Mouse (Mus musculus) embryonic facial prominence, embryonic 13.5 days (tissue): ENCODE measurements at regions not wholly inside any gene's neighbourhood (a gene's known extent, or its start where the extent isn't known, plus 50 kb on each side); places are given as distances from the start of the nearest gene placed in this dataset.

Experiments used
- ATAC-seq: fragments of 200-750 bp; cut with Nextera tagmentation; 2 replicates; pipeline ENCODE4 v1.8.0; 2017; ENCODE audit warnings: low read depth; ENCODE audit not compliant: insufficient number of reproducible peaks, insufficient read depth, low FRiP score, low TSS enrichment
- H3K27ac ChIP-seq: fragments of 300-500 bp; sonication (generic); 2 replicates; pipeline ENCODE4 v1.5.1; 2015; ENCODE audit warnings: moderate library complexity, mild to moderate bottlenecking, inconsistent platforms
- H3K27me3 ChIP-seq: fragments of 300-500 bp; sonication (generic); 2 replicates; pipeline ENCODE4 v1.6.1; 2015; ENCODE audit warnings: mild to moderate bottlenecking, inconsistent platforms
- H3K36me3 ChIP-seq: fragments of 300-500 bp; sonication (generic); 2 replicates; pipeline ENCODE4 v1.6.1; 2015; ENCODE audit warnings: mild to moderate bottlenecking, inconsistent platforms
- H3K4me1 ChIP-seq: fragments of 300-500 bp; sonication (generic); 2 replicates; pipeline ENCODE4 v1.6.1; 2015; ENCODE audit warnings: inconsistent platforms
- H3K4me2 ChIP-seq: fragments of 300-500 bp; sonication (generic); 2 replicates; pipeline ENCODE4 v1.6.1; 2015; ENCODE audit warnings: moderate library complexity, mild to moderate bottlenecking, inconsistent platforms
- H3K4me3 ChIP-seq: fragments of 300-500 bp; sonication (generic); 2 replicates; pipeline ENCODE4 v1.5.1; 2015; ENCODE audit warnings: mild to moderate bottlenecking, inconsistent platforms
- H3K9ac ChIP-seq: fragments of 300-500 bp; sonication (generic); 2 replicates; pipeline ENCODE4 v1.6.1; 2015; ENCODE audit warnings: mild to moderate bottlenecking, inconsistent platforms
- H3K9me3 ChIP-seq: fragments of 300-500 bp; sonication (generic); 2 replicates; pipeline ENCODE4 v1.6.1; 2016; ENCODE audit warnings: inconsistent platforms
- WGBS: fragments of 180-500 bp; shearing (Covaris S2); methylation state at CpG from one replicate; pipeline ENCODE4 v1.1.7; 2015; ENCODE audit warnings: mixed read lengths; 5-methylcytosine and 5-hydroxymethylcytosine counted together

DNA sequence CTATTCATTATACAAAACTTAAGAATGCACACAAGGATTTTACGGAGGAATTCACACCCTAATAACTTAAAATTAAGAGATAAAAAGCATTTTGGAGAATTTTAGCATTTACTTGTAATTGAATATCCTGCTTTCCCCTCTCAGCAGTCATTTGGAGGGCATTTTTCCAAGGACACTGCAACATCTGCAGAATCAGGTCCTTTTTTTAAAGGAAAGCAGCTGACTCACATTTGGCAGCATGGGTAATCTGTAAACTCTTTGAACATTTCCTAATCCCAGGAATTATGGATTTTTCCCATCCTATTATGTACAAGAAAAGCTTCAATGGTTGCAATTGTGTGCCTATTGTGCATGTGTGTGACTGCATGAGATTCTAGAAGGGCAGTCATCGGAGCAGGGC, 112.0 kb downstream of the Gm19410 start:
- H3K9ac ChIP-seq = no peak overlapping the region
- no peak overlapping the region for H3K4me2 ChIP-seq
- peaks cover 8% of the 10 kb centered on the region for H3K4me1 ChIP-seq
- 73% methylated on average over 2 of the region's 2 CpGs for WGBS
- H3K27me3 ChIP-seq = no peaks in the 10 kb centered on the region
- H3K27ac ChIP-seq = no peak overlapping the region; the same call in 1 of the 2 replicates
- H3K36me3 ChIP-seq = no peaks in the 10 kb centered on the region
- no peak for ATAC-seq
- no peak overlapping the region for H3K4me3 ChIP-seq
- no peaks in the 10 kb centered on the region for H3K9me3 ChIP-seq

DNA sequence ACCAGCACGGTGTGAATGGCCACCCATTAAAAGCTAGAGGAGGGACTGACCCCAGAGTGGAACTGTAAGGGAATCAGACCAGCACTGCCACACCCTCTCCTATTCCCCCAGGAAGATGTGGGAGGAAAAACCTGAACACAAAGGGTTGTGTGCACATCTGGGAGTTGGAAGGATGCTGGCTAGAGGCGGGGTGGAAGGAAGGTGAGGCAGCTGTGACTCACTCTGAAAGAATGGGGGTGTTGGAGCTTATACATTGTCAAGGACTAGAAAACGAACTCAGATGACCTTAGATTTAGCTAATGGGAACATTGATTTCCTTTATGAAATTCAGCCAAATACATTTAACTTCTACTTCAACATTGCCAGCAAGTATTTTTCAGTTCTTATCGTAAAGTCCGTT, 116.2 kb downstream of the Gm19410 start:
- Histone ChIP-seq H3K36me3 (no peaks in the 10 kb centered on the region), H3K4me1 (peaks cover 16% of the 10 kb centered on the region), H3K9me3 (peaks cover 3% of the 10 kb centered on the region; the same call in 1 of the 2 replicates), H3K27ac (no peak overlapping the region), H3K27me3 (no peaks in the 10 kb centered on the region), H3K9ac (no peak overlapping the region), H3K4me2 (no peak overlapping the region), H3K4me3 (no peak overlapping the region)
- WGBS = 69% methylated on average over 5 of the region's 5 CpGs
- ATAC-seq = no peak

DNA sequence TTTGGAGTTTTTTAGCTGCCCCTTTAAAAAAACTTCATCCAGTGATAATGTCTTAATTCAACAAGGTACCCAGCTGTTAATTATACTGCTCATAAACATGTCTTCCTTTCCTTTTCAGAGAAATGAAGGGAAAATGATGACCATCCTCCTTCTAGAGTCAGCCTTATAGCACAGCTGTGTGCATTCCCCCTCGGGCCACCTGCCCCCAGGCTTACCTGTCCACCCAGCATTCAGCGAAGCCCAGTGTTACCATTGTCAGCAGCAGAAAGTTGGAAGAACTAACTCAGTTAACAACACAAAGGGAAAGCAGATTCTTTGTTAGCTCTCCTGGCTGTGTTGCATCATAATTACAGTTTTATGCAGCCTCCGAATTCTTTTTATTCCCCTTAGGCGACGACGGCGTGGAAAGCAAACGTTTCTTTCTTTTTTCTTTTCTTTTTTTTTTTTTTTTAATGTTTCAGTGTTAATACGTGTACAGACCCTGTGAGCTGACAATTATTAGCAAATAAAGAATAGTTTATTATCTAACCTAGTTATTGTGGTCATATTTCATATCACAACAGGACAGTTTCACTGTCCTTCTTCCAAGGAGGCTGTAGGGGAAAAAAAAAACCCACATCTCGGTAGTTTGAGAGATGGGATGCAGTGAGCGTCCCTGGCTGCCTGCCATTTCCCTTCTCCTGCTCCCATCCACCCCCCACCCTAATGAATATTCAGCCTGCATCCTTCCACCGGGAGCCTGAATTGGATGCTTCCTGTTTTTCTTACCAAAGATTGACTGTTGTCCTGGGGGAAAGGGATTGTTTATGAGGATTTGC, 117.3 kb downstream of the Gm19410 start:
- H3K9ac ChIP-seq = no peak overlapping the region
- no peaks in the 10 kb centered on the region for H3K27me3 ChIP-seq
- H3K27ac ChIP-seq = no peak overlapping the region; the same call in 1 of the 2 replicates
- peak overlapping the region; percentile 40 for H3K4me2 ChIP-seq
- WGBS = 11% methylated on average over 12 of the region's 12 CpGs
- peaks cover 3% of the 10 kb centered on the region; the same call in 1 of the 2 replicates for H3K9me3 ChIP-seq
- no peaks in the 10 kb centered on the region for H3K36me3 ChIP-seq
- peaks cover 10% of the 10 kb centered on the region for H3K4me1 ChIP-seq
- H3K4me3 ChIP-seq = no peak overlapping the region
- no peak for ATAC-seq

DNA sequence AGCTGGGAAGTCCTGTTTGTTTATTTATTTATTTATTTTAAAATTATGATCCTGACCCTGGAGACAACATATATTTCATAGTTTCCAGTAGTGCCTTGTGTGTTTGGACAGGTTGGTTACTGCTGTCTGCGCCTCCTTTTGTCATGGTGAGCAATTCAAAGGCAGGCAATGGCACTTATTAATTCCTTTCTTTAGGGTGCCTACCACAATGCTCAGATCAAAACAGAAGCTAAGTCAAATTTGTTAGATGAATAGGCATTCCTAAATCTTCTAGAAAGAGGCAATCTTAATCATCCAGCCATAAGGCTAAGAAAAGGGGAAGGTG, 117.8 kb downstream of the Gm19410 start:
- WGBS = 51% methylated on average over 1 of the region's 1 CpGs

DNA sequence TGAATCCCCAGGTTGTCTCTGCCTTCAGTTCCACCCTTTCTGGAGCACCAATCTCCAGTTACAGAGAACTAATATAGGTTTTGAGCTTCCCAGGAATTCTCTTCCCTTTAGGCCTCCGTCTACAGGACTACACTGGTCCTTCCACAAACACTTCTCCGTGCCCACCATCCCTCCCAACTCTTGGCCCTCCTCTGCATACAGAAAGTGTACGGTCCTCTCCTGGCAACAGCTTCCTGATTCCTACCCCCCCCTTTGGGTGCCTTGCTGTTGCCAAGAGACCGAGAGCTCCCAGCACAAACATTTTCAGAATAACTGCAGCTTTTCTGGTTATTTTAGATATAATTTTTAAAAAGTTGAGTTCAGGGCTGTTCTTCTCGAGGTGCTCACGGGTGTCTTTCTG, 119.0 kb downstream of the Gm19410 start:
- H3K4me3 ChIP-seq = no peak overlapping the region
- no peaks in the 10 kb centered on the region for H3K27me3 ChIP-seq
- no peak overlapping the region for H3K9ac ChIP-seq
- no peak for ATAC-seq
- 75% methylated on average over 6 of the region's 6 CpGs for WGBS
- peaks cover 3% of the 10 kb centered on the region; the same call in 1 of the 2 replicates for H3K9me3 ChIP-seq
- peaks cover 9% of the 10 kb centered on the region; the same call in 1 of the 2 replicates for H3K4me1 ChIP-seq
- no peak overlapping the region for H3K27ac ChIP-seq
- no peak overlapping the region for H3K4me2 ChIP-seq
- H3K36me3 ChIP-seq = no peaks in the 10 kb centered on the region

More for the DNA sequence above, 117.8 kb downstream of the Gm19410 start:
- no peak overlapping the region for H3K9ac ChIP-seq
- H3K4me2 ChIP-seq = no peak overlapping the region
- H3K4me3 ChIP-seq = no peak overlapping the region
- H3K36me3 ChIP-seq = no peaks in the 10 kb centered on the region
- peaks cover 3% of the 10 kb centered on the region; the same call in 1 of the 2 replicates for H3K9me3 ChIP-seq
- H3K27me3 ChIP-seq = no peaks in the 10 kb centered on the region
- no peak overlapping the region for H3K27ac ChIP-seq
- H3K4me1 ChIP-seq = peaks cover 9% of the 10 kb centered on the region; the same call in 1 of the 2 replicates
- ATAC-seq = no peak

DNA sequence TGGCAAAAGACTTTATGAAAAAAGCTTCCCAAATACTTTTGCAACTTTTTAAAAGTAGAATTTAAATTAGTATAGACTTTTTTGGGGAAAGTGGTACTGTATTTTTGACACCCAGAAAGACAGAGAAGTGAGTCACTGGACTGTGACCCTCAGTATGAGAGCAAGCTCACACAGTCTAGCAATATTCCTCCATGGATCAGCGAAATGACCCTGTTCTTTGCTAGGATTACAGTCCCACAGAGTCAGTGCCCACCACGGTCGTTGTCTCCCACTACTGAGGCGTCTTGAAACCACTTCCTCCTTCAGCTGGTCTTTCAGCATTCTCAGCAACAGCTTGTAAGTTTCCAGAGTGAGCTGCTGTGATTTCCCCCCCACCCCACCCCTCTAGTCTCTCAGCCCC, 124.5 kb downstream of the Gm19410 start:
- 78% methylated on average over 4 of the region's 4 CpGs for WGBS

DNA sequence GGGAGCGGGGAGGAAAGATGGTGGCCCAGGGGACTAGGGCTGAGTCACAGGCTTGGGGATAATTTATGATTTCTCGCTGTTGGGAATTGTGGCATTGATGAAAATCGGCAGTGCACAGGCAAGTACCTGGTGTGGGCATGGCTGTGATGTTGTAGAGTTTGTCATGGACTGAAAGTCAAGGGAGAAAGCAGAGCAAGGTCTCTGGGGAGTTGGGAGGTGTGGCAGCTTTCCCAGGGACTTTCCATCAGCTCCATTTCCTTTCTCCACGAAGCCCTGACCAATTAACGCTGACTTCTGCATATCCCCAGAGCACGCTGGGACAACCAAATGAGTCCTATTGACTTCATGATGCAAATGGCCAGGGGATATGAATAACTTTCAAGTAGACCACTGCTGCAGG, 126.2 kb downstream of the Gm19410 start:
- 80% methylated on average over 6 of the region's 6 CpGs for WGBS

More for the DNA sequence above, 124.5 kb downstream of the Gm19410 start:
- Histone ChIP-seq H3K4me1 (peaks cover 9% of the 10 kb centered on the region; the same call in 1 of the 2 replicates), H3K4me2 (no peak overlapping the region), H3K36me3 (no peaks in the 10 kb centered on the region), H3K4me3 (no peak overlapping the region), H3K27me3 (no peaks in the 10 kb centered on the region), H3K27ac (no peak overlapping the region), H3K9me3 (peaks cover 3% of the 10 kb centered on the region; the same call in 1 of the 2 replicates), H3K9ac (no peak overlapping the region)
- ATAC-seq = no peak

DNA sequence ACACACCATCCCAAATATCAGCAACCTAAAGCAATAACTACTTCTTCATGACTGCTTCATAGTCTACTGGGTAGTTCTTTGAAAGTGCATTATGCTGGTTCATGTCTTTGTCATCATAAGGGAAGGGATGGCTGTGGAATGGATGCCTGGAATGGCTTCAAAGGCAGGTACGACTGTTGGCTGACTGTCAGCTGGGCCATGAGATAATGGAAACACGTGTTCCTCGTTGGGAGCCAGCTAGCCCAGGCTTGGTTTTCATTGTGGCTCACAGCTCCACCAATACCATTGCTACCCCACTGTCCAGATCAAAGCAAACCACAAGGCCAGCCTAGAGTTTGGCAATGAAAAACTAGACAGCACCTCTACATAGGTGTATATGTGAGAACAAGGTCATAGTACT, 132.9 kb downstream of the Gm19410 start:
- H3K9me3 ChIP-seq = no peaks in the 10 kb centered on the region
- H3K4me3 ChIP-seq = no peak overlapping the region
- 72% methylated on average over 3 of the region's 3 CpGs for WGBS
- no peaks in the 10 kb centered on the region for H3K27me3 ChIP-seq
- peaks cover 10% of the 10 kb centered on the region; the same call in 1 of the 2 replicates for H3K4me1 ChIP-seq
- no peak for ATAC-seq
- no peak overlapping the region for H3K4me2 ChIP-seq
- H3K36me3 ChIP-seq = no peaks in the 10 kb centered on the region
- H3K9ac ChIP-seq = no peak overlapping the region
- H3K27ac ChIP-seq = no peak overlapping the region

More for the DNA sequence above, 126.2 kb downstream of the Gm19410 start:
- H3K27me3 ChIP-seq = no peaks in the 10 kb centered on the region
- H3K9ac ChIP-seq = no peak overlapping the region
- H3K36me3 ChIP-seq = no peaks in the 10 kb centered on the region
- no peak for ATAC-seq
- H3K27ac ChIP-seq = no peak overlapping the region
- no peaks in the 10 kb centered on the region for H3K9me3 ChIP-seq
- H3K4me1 ChIP-seq = peaks cover 10% of the 10 kb centered on the region; the same call in 1 of the 2 replicates
- no peak overlapping the region for H3K4me3 ChIP-seq
- H3K4me2 ChIP-seq = no peak overlapping the region

DNA sequence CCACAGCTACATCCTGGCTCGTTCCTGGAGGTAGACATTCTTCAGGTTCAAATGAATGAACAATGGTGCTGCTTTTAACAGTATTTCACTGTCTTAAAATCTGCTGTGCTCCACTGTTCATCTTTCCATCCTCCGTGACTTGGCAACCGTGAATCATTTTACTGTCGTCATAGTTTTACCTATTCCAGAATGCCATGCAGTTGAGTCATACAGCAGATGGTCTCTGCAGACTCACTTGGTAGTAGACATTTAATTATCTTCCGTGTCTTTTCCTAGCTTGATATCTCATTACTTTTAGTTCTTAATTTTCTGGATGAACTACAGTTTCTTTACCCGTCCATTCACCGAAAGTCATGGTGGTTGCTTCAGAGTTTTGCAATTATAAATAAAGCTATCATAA, 135.9 kb downstream of the Gm19410 start:
- Histone ChIP-seq H3K9ac (no peak overlapping the region), H3K36me3 (no peaks in the 10 kb centered on the region), H3K4me2 (no peak overlapping the region), H3K27me3 (no peaks in the 10 kb centered on the region), H3K4me3 (no peak overlapping the region), H3K9me3 (no peaks in the 10 kb centered on the region), H3K27ac (no peak overlapping the region), H3K4me1 (0 out of 2 replicates have a peak, but pooled peaks cover 4% of the 10 kb centered on the region)
- 86% methylated on average over 7 of the region's 7 CpGs for WGBS
- ATAC-seq = no peak

DNA sequence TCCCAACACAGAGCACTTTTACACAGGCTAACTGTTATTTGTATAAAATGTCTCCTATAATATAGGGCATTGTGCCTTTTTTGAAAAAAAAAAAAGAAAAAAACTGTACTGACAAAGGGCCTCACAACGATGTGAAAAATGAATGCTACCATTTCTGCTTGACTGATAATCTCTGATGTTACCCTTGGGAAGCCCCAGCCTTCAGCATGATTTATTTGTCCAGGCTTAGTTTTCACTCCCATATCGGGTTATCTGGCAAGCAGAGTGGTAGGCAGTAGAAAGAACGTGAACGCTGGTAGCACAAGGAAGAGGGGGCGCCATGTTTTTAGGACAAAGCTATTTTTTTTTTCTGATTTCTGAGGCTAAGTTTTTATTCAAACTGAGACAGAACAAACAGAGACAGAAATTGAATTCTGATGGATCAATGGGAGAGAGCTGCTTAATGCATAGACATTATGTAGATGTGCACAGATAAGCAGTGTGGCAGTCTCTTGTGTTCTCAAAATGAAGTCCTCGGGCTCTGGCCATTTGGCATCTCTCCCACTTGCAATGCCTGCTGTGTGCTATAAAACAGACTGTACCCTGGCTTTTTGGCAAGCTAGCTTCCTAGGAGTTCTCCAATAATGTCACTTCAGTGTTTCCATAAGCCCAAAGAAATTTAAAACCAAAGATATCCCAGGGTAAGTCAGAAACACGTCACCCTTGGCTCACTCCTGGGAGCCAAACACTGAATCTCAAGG, 139.3 kb downstream of the Gm19410 start:
- Histone ChIP-seq H3K4me2 (no peak overlapping the region), H3K27ac (no peak overlapping the region), H3K4me1 (0 out of 2 replicates have a peak, but pooled peaks cover 4% of the 10 kb centered on the region), H3K4me3 (no peak overlapping the region), H3K9me3 (no peaks in the 10 kb centered on the region), H3K27me3 (no peaks in the 10 kb centered on the region), H3K36me3 (no peaks in the 10 kb centered on the region), H3K9ac (no peak overlapping the region)
- no peak for ATAC-seq
- 64% methylated on average over 7 of the region's 7 CpGs for WGBS

DNA sequence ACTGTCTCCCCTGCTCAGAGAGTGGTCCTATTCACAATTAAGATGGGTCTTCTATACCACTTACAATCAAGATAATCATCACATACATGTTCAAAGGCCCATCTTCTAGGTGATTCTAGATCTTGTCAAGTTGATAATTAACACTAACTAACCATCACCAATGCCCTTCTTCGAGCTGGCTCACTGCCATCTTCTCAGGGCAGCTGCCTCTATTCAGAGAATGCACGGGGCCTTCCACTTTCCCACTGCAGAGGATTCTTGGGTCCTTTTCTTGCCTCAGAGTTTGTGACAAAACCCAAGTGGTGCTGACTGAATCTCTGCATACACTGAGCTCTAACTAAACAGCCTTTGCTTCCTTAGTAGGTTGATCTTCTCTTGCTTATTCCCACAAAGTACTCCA, 142.4 kb downstream of the Gm19410 start:
- H3K27me3 ChIP-seq = no peaks in the 10 kb centered on the region
- H3K36me3 ChIP-seq = no peaks in the 10 kb centered on the region
- 0 out of 2 replicates have a peak, but pooled peaks cover 4% of the 10 kb centered on the region for H3K4me1 ChIP-seq
- H3K9ac ChIP-seq = no peak overlapping the region
- H3K9me3 ChIP-seq = no peaks in the 10 kb centered on the region
- no peak for ATAC-seq
- H3K4me3 ChIP-seq = no peak overlapping the region
- WGBS = 79% methylated on average over 2 of the region's 2 CpGs
- H3K4me2 ChIP-seq = no peak overlapping the region
- H3K27ac ChIP-seq = no peak overlapping the region

DNA sequence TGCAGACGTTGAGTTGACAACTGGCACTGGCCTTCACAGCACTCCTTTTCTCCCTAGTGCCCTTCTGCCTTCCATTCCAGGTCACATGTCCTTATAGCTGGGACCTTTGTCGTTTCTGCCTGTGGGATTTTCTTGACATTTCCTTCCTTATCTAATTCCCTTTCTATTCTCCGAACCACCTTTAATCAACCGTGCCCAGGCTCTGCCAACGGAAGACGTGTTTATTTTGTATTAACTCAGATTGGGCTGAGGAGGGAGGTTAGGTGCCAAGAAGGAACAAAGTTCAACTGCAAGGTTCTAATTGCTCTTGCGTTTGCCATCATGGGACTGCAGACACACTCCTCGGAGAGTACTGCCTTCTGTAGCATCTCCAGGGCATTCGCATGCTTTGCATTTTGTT, 146.7 kb downstream of the Gm19410 start:
- H3K36me3 ChIP-seq = no peaks in the 10 kb centered on the region
- no peak for ATAC-seq
- H3K4me3 ChIP-seq = no peak overlapping the region
- H3K27me3 ChIP-seq = no peaks in the 10 kb centered on the region
- 66% methylated on average over 9 of the region's 9 CpGs for WGBS
- no peaks in the 10 kb centered on the region for H3K4me1 ChIP-seq
- H3K9me3 ChIP-seq = no peaks in the 10 kb centered on the region
- H3K4me2 ChIP-seq = no peak overlapping the region
- no peak overlapping the region for H3K9ac ChIP-seq
- H3K27ac ChIP-seq = no peak overlapping the region
